Mouse (Mus musculus): ENCODE data around the gene Gapdhs. TPM values are rescaled to one million over a fixed set of nuclear protein-coding genes. Genes with fewer than 3 reads are reported as not detected.

The Gapdhs gene
- polyA plus RNA-seq, 2 experiments = not detected

DNA sequence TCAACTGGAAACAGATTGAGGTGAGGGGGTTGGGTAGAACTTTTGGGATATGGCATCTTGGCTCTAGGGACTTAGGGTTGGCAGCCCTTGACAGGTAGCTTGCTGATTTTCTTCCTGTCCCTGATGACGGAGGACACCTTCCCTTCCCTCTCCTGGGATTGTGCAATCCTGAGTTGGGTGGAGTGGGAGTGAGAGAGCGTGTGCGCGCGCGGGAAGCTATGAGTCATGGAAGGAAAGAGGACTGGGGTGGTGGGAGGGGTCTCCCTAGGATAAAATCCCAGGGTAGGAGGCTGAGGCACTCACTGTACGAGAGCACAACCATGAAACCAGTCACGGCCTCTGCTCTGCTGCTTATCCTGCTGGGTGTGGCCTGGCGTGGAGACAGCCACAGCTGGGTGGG is 32.6 kb upstream of the Gapdhs start:
- Histone ChIP-seq H3K27ac (no peak overlapping the region), H3K9ac (replicated peaks) (no peak overlapping the region), H3K9me3 (ENCODE audit: control insufficient read depth, low read length) (no peaks in the 10 kb centered on the region), H3K27me3 (ENCODE audit: control insufficient read depth, insufficient read depth, low read length) (no peaks in the 10 kb centered on the region), H3K4me1 (replicated peaks; ENCODE audit: control insufficient read depth in 2 of 2, insufficient read depth in 2 of 2, low read length in 1 of 2) (no peaks in the 10 kb centered on the region), H3K4me2 (ENCODE audit: low read depth) (no peak overlapping the region), H3K4me3 (ENCODE audit: insufficient read depth in 1 of 2, low read depth in 2 of 2, low read length in 2 of 2) (no peak overlapping the region), H3K36me3 (replicated peaks; ENCODE audit: control insufficient read depth, insufficient read depth, low read depth) (no peaks in the 10 kb centered on the region)
- ATAC-seq (ENCODE audit: insufficient read depth) (no peak), DNase-seq (ENCODE audit: low read depth in 3 of 3, low spot score in 3 of 3) (no peak)
- 61% methylated on average over 9 of the region's 9 CpGs for WGBS (ENCODE audit: insufficient replicate concordance)
- no peak for TF ChIP-seq EP300 (IDR thresholded peaks at IDR 0.05; ENCODE audit: low read depth)
- no peak for TF ChIP-seq CTCF (IDR thresholded peaks at IDR 0.05; ENCODE audit: low read depth)

DNA sequence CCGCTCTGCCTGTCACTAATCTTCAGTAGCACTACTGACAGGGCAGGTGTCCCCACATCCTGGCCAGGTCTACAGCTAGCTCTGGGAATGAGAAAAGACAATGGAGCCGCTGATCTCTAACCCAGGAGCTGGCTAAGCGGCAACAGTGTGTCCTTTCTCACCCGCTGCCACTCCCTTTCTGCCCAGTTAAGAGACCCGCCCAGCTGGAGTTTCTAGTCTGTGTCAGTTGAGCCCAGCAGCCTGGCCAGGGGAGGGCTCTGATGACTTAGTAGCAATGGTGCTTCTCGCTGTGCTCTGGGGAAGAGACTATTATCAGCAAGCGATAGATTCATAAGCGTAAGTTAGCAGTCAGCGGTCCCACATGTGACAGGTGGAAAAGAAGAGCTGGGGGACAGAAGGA is 25.8 kb upstream of the Gapdhs start:
- Histone ChIP-seq H3K4me3 (ENCODE audit: insufficient read depth in 1 of 2, low read depth in 2 of 2, low read length in 2 of 2) (no peak overlapping the region), H3K9me3 (ENCODE audit: control insufficient read depth, low read length) (no peaks in the 10 kb centered on the region), H3K9ac (replicated peaks) (no peak overlapping the region), H3K4me2 (ENCODE audit: low read depth) (no peak overlapping the region), H3K36me3 (replicated peaks; ENCODE audit: control insufficient read depth, insufficient read depth, low read depth) (no peaks in the 10 kb centered on the region), H3K27me3 (ENCODE audit: control insufficient read depth, insufficient read depth, low read length) (no peaks in the 10 kb centered on the region), H3K4me1 (replicated peaks; ENCODE audit: control insufficient read depth in 2 of 2, insufficient read depth in 2 of 2, low read length in 1 of 2) (no peaks in the 10 kb centered on the region), H3K27ac (no peak overlapping the region)
- ATAC-seq (ENCODE audit: insufficient read depth) (no peak), DNase-seq (ENCODE audit: low read depth in 3 of 3, low spot score in 3 of 3) (no peak)
- TF ChIP-seq CTCF (IDR thresholded peaks at IDR 0.05; ENCODE audit: low read depth) (no peak), EP300 (IDR thresholded peaks at IDR 0.05; ENCODE audit: low read depth) (no peak)
- WGBS (ENCODE audit: insufficient replicate concordance) = 26% methylated on average over 9 of the region's 9 CpGs

DNA sequence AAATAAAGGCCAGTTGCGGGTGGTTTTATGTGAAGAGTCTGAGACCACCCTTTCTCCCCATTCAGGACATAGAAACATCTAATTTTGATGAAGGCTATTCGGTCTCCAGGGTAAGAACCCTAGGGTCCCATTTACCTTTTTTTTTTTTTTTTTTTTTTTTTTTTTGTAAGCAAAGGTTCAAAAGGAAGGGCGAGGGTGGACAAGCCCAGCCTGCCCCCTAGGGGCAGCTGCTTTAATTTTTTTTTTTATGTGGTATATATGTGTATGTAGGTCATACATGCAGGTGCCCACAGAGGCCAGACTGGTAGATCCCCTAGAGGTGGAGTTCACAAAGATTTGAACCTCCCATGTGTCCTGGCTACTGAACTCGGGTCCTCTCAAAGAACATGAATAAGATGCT is 22.9 kb upstream of the Gapdhs start:
- H3K9me3 ChIP-seq (ENCODE audit: control insufficient read depth, low read length) = no peaks in the 10 kb centered on the region
- TF ChIP-seq CTCF (IDR thresholded peaks at IDR 0.05; ENCODE audit: low read depth) (no peak), EP300 (IDR thresholded peaks at IDR 0.05; ENCODE audit: low read depth) (no peak)
- no peak for ATAC-seq (ENCODE audit: insufficient read depth)
- no peak overlapping the region for H3K9ac ChIP-seq (replicated peaks)
- no peak overlapping the region for H3K4me3 ChIP-seq (ENCODE audit: insufficient read depth in 1 of 2, low read depth in 2 of 2, low read length in 2 of 2)
- no peaks in the 10 kb centered on the region for H3K4me1 ChIP-seq (replicated peaks; ENCODE audit: control insufficient read depth in 2 of 2, insufficient read depth in 2 of 2, low read length in 1 of 2)
- H3K36me3 ChIP-seq (replicated peaks; ENCODE audit: control insufficient read depth, insufficient read depth, low read depth) = no peaks in the 10 kb centered on the region
- H3K27ac ChIP-seq = no peak overlapping the region
- no peak overlapping the region for H3K4me2 ChIP-seq (ENCODE audit: low read depth)
- WGBS (ENCODE audit: insufficient replicate concordance) = 63% methylated on average over 4 of the region's 4 CpGs
- no peaks in the 10 kb centered on the region for H3K27me3 ChIP-seq (ENCODE audit: control insufficient read depth, insufficient read depth, low read length)
- DNase-seq (ENCODE audit: low read depth in 3 of 3, low spot score in 3 of 3) = no peak

DNA sequence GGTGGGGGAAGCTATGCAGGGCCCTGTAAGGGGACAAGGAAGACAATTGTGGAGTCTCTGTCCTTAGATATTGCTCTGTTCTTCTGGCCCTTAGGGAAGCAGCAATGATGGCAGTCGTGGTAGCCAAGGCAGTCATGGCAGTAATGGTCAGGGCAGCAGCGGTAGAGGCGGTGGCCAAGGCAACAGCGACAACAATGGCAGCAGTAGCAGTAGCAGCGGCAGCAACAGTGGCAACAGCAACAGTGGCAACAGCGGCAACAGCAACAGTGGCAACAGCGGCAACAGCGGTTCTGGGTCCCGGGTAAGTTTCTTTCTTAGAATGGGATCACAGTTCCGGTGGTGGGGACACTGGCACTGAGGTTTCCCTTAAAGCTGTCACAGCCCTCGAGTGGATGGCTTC is 21.7 kb upstream of the Gapdhs start:
- no peaks in the 10 kb centered on the region for H3K9me3 ChIP-seq (ENCODE audit: control insufficient read depth, low read length)
- H3K27me3 ChIP-seq (ENCODE audit: control insufficient read depth, insufficient read depth, low read length) = no peaks in the 10 kb centered on the region
- H3K4me3 ChIP-seq (ENCODE audit: insufficient read depth in 1 of 2, low read depth in 2 of 2, low read length in 2 of 2) = no peak overlapping the region
- H3K27ac ChIP-seq = no peak overlapping the region
- WGBS (ENCODE audit: insufficient replicate concordance) = 40% methylated on average over 11 of the region's 11 CpGs
- H3K36me3 ChIP-seq (replicated peaks; ENCODE audit: control insufficient read depth, insufficient read depth, low read depth) = no peaks in the 10 kb centered on the region
- ATAC-seq (ENCODE audit: insufficient read depth) (no peak), DNase-seq (ENCODE audit: low read depth in 3 of 3, low spot score in 3 of 3) (no peak)
- no peak overlapping the region for H3K4me2 ChIP-seq (ENCODE audit: low read depth)
- H3K4me1 ChIP-seq (replicated peaks; ENCODE audit: control insufficient read depth in 2 of 2, insufficient read depth in 2 of 2, low read length in 1 of 2) = peaks cover 0 to 6% of the 10 kb centered on the region in 2 experiments; a peak in 1 of 4 replicates
- no peak for TF ChIP-seq CTCF (IDR thresholded peaks at IDR 0.05; ENCODE audit: low read depth)
- TF ChIP-seq EP300 (IDR thresholded peaks at IDR 0.05; ENCODE audit: low read depth) = no peak
- no peak overlapping the region for H3K9ac ChIP-seq (replicated peaks)

DNA sequence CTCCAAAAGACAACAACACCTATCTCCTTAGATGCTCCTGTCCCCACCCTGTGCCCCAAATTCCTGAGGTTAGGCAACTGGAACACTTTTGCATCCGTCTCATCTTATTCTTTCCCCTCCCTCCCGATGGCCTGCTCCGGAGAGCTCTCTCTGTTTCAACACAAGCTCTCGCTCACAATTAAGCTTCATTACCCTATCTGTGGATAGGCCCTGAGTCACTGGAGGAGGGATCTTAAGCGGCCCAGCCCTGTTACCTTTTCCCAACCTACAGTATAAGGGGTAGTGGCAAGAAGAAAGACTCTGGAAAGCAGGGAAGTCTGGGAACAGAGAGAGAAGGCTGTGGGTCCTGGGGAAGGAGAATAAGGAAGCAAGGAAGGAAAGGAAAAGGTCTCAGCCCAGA is 20.0 kb upstream of the Gapdhs start, which contains the start of gene Dmkn:
Gene Dmkn (plus strand): TSS at position 301 of the 400 bp plus-strand sequence.
- no peak within 1 kb of the TSS for H3K27ac ChIP-seq
- H3K4me1 ChIP-seq (replicated peaks; ENCODE audit: control insufficient read depth in 2 of 2, insufficient read depth in 2 of 2, low read length in 1 of 2) = peaks cover 0 to 7% of the 10 kb centered on the region in 2 experiments; a peak in 1 of 4 replicates
- TF ChIP-seq CTCF (IDR thresholded peaks at IDR 0.05; ENCODE audit: low read depth) (no peak), EP300 (IDR thresholded peaks at IDR 0.05; ENCODE audit: low read depth) (no peak)
- no peak within 1 kb of the TSS for H3K4me3 ChIP-seq (ENCODE audit: insufficient read depth in 1 of 2, low read depth in 2 of 2, low read length in 2 of 2)
- no peaks in the 10 kb centered on the region for H3K36me3 ChIP-seq (replicated peaks; ENCODE audit: control insufficient read depth, insufficient read depth, low read depth)
- ATAC-seq (ENCODE audit: insufficient read depth) (no peak), DNase-seq (ENCODE audit: low read depth in 3 of 3, low spot score in 3 of 3) (no peak)
- H3K27me3 ChIP-seq (ENCODE audit: control insufficient read depth, insufficient read depth, low read length) = no peaks in the 10 kb centered on the region
- H3K4me2 ChIP-seq (ENCODE audit: low read depth) = no peak within 1 kb of the TSS
- 44% methylated on average over 5 of the region's 5 CpGs for WGBS (ENCODE audit: insufficient replicate concordance)
- H3K9ac ChIP-seq (replicated peaks) = no peak within 1 kb of the TSS
- no peaks in the 10 kb centered on the region for H3K9me3 ChIP-seq (ENCODE audit: control insufficient read depth, low read length)
